Mouse (Mus musculus): Measurements from ENCODE around the gene Lhx8. TPM values are rescaled to one million over a fixed set of nuclear protein-coding genes. Genes with fewer than 3 reads are reported as not detected.

Gene Lhx8
- polyA plus RNA-seq, 1 experiment from 2014 or later: not detected

- no peak overlapping the region for H3K27ac ChIP-seq
- H3K4me3 ChIP-seq (replicated peaks): no peak overlapping the region
- H3K9me3 ChIP-seq (replicated peaks): no peaks in the 10 kb centered on the region
- H3K27me3 ChIP-seq: no peaks in the 10 kb centered on the region
- no peak overlapping the region for H3K9ac ChIP-seq
- no peaks in the 10 kb centered on the region for H3K4me1 ChIP-seq
- H3K36me3 ChIP-seq: no peaks in the 10 kb centered on the region
- H3K4me2 ChIP-seq: no peak overlapping the region
- WGBS: 59% methylated on average over 16 of the region's 16 CpGs
- ATAC-seq (replicated peaks; ENCODE audit: low FRiP score): no peak
These were observed 25.1 kb downstream of the Lhx8 start for GRCm38 (mm10) chr3:154305163-154305884.

GRCm38 (mm10) chr3:154301102-154301501 is 29.4 kb downstream of the Lhx8 start:
- Histone ChIP-seq H3K9me3 (replicated peaks) (no peaks in the 10 kb centered on the region), H3K4me3 (replicated peaks) (no peak overlapping the region), H3K27ac (no peak overlapping the region), H3K27me3 (no peaks in the 10 kb centered on the region), H3K9ac (no peak overlapping the region), H3K36me3 (no peaks in the 10 kb centered on the region), H3K4me2 (no peak overlapping the region), H3K4me1 (no peaks in the 10 kb centered on the region)
- ATAC-seq (replicated peaks; ENCODE audit: low FRiP score): no peak
- 78% methylated on average over 4 of the region's 4 CpGs for WGBS

- no peak for ATAC-seq (replicated peaks; ENCODE audit: low FRiP score)
- 90% methylated on average over 9 of the region's 9 CpGs for WGBS
These were observed 30.5 kb downstream of the Lhx8 start for GRCm38 (mm10) chr3:154300006-154300405.

DNA sequence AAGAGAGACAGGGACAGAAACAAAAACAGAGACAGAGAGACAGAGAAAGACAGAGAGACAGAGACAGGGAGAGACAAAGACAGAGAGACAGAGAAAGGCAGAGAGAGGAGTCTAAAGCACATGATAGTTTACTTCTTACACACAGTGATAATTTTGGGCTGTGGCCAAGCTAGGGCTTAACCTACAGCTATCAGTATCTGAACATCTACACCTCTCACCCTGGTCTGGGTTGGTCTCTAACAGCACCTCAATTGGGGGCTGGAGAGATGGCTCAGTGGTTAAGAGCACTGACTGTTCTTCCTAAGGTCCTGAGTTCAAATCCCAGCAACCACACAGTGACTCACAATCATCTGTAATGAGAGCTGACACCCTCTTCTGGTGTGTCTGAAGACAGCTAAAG is 32.0 kb downstream of the Lhx8 start:
- H3K4me1 ChIP-seq: no peaks in the 10 kb centered on the region
- H3K4me2 ChIP-seq: no peak overlapping the region
- no peak overlapping the region for H3K4me3 ChIP-seq (replicated peaks)
- ATAC-seq (replicated peaks; ENCODE audit: low FRiP score): no peak
- H3K9me3 ChIP-seq (replicated peaks): no peaks in the 10 kb centered on the region
- no peaks in the 10 kb centered on the region for H3K36me3 ChIP-seq
- no peak overlapping the region for H3K9ac ChIP-seq
- 0 out of 2 replicates have a peak, but pooled peaks cover 3% of the 10 kb centered on the region for H3K27me3 ChIP-seq
- no peak overlapping the region for H3K27ac ChIP-seq

More at GRCm38 (mm10) chr3:154300006-154300405, 30.5 kb downstream of the Lhx8 start:
- Histone ChIP-seq H3K9me3 (replicated peaks) (no peaks in the 10 kb centered on the region), H3K36me3 (no peaks in the 10 kb centered on the region), H3K27me3 (no peaks in the 10 kb centered on the region), H3K9ac (no peak overlapping the region), H3K4me3 (replicated peaks) (no peak overlapping the region), H3K4me1 (no peaks in the 10 kb centered on the region), H3K27ac (no peak overlapping the region), H3K4me2 (no peak overlapping the region)

DNA sequence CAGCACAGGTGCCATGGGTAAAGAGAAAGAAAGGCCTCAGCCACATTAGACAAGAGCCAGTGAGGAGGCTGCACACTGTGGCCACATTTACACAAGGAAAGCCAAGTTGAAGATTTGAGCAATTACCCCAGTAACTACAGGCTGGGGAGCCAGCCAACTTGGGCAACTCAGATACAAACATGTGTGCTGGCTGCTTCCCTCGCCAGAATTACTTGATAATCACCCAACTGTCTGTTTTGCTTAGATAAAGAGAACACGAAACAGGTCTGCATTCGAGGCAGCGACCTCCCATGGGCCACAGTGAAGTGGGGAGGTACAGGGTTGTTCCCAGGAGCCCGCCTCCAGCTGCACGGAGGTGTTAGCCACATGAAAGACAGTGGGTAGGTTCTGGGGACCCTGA is 33.0 kb downstream of the Lhx8 start:
- H3K4me2 ChIP-seq: no peak overlapping the region
- WGBS: 63% methylated on average over 6 of the region's 6 CpGs
- no peak overlapping the region for H3K4me3 ChIP-seq (replicated peaks)
- H3K36me3 ChIP-seq: no peaks in the 10 kb centered on the region
- H3K27ac ChIP-seq: no peak overlapping the region
- no peaks in the 10 kb centered on the region for H3K9me3 ChIP-seq (replicated peaks)
- no peak overlapping the region for H3K9ac ChIP-seq
- H3K27me3 ChIP-seq: peaks cover 6% of the 10 kb centered on the region; the same call in 1 of the 2 replicates
- H3K4me1 ChIP-seq: no peaks in the 10 kb centered on the region
- no peak for ATAC-seq (replicated peaks; ENCODE audit: low FRiP score)

DNA sequence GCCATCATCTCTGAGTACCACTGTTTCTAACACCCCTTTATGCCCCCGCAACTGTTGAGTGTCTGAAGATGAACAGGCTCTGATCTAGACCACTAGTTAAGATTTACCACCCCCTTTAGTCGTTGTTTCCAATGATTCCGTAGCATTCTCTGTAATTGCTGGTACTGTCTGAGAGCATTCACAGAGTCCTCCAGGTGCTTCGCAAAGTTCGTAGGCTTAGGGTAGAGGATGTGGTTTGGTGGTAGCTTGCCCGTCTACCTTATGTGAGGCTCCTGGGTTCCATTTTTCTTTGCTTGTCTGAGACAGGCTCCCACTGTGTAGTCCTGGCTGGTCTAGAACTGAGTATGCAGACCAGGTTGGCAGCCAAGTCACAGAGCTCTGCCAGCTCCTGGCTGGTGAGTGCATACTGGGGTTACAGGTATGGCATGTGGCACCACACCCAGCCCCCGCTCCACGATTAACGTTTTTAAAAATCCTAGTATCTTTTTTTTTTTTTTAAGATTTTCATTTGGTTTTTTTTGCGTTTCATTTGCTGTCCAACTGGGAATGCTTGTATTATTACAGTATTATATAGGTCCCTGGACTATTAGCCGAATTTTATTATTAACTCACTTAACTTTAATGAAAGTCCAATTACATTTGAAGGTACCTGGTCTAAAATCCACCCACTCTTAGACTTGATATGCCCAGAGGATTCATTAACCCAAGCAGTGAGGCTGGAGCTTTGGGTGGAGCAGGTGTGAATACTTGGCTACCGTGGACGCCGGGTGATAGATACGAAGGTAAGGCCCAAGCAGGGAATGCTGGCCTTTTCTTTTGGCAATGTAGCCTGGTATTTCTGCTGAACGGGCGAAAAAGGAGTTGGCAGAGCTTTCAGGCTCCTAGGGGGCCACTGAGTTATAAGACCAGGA is 35.3 kb downstream of the Lhx8 start:
- H3K4me3 ChIP-seq (replicated peaks): no peak overlapping the region
- H3K4me2 ChIP-seq: no peak overlapping the region
- no peak for ATAC-seq (replicated peaks; ENCODE audit: low FRiP score)
- WGBS: 91% methylated on average over 17 of the region's 17 CpGs
- H3K4me1 ChIP-seq: no peaks in the 10 kb centered on the region
- H3K36me3 ChIP-seq: no peaks in the 10 kb centered on the region
- H3K27me3 ChIP-seq: peaks cover 12% of the 10 kb centered on the region; the same call in 1 of the 2 replicates
- no peak overlapping the region for H3K27ac ChIP-seq
- H3K9me3 ChIP-seq (replicated peaks): no peaks in the 10 kb centered on the region
- H3K9ac ChIP-seq: no peak overlapping the region

GRCm38 (mm10) chr3:154293839-154294490 is 36.5 kb downstream of the Lhx8 start:
- no peak overlapping the region for H3K9ac ChIP-seq
- WGBS: 75% methylated on average over 9 of the region's 9 CpGs
- H3K27me3 ChIP-seq: peaks cover 15% of the 10 kb centered on the region
- H3K4me1 ChIP-seq: no peaks in the 10 kb centered on the region
- no peak overlapping the region for H3K4me2 ChIP-seq
- no peaks in the 10 kb centered on the region for H3K36me3 ChIP-seq
- H3K4me3 ChIP-seq (replicated peaks): no peak overlapping the region
- no peaks in the 10 kb centered on the region for H3K9me3 ChIP-seq (replicated peaks)
- H3K27ac ChIP-seq: no peak overlapping the region
- ATAC-seq (replicated peaks; ENCODE audit: low FRiP score): no peak

- no peak overlapping the region for H3K27ac ChIP-seq
- no peaks in the 10 kb centered on the region for H3K4me1 ChIP-seq
- no peak overlapping the region for H3K4me3 ChIP-seq (replicated peaks)
- ATAC-seq (replicated peaks; ENCODE audit: low FRiP score): no peak
- H3K9ac ChIP-seq: no peak overlapping the region
- peaks cover 17% of the 10 kb centered on the region for H3K27me3 ChIP-seq
- H3K9me3 ChIP-seq (replicated peaks): no peaks in the 10 kb centered on the region
- no peak overlapping the region for H3K4me2 ChIP-seq
- H3K36me3 ChIP-seq: no peaks in the 10 kb centered on the region
- 80% methylated on average over 5 of the region's 5 CpGs for WGBS
These were observed 38.3 kb downstream of the Lhx8 start for GRCm38 (mm10) chr3:154292126-154292525.

DNA sequence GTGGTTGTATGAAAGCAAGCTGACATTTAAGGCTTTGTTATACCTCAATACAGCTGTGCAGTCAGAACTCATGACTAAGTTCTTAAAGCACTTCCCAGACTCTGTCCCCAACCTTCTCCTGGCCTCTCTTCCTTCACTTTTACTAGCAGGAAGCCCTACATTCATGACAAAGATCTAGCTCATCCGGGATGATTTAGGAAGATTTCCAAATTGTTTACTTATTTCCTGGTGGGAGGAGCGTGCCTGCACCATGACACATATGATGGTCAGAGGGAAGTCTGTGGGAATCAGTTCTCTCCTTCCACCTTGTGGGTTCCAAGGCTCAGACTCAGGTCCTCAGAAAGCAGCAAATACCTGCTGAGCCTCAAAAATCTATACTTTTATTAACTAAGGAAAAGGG is 40.1 kb downstream of the Lhx8 start:
- ATAC-seq (replicated peaks; ENCODE audit: low FRiP score): no peak
- Histone ChIP-seq H3K9ac (no peak overlapping the region), H3K36me3 (no peaks in the 10 kb centered on the region), H3K4me1 (no peaks in the 10 kb centered on the region), H3K4me2 (no peak overlapping the region), H3K4me3 (replicated peaks) (no peak overlapping the region), H3K9me3 (replicated peaks) (no peaks in the 10 kb centered on the region), H3K27me3 (peaks cover 17% of the 10 kb centered on the region), H3K27ac (no peak overlapping the region)
- 69% methylated on average over 2 of the region's 2 CpGs for WGBS

GRCm38 (mm10) chr3:154288429-154289069 is 41.9 kb downstream of the Lhx8 start:
- no peaks in the 10 kb centered on the region for H3K36me3 ChIP-seq
- peaks cover 14% of the 10 kb centered on the region for H3K27me3 ChIP-seq
- H3K4me1 ChIP-seq: peaks cover 7% of the 10 kb centered on the region; the same call in 1 of the 2 replicates
- H3K9me3 ChIP-seq (replicated peaks): no peaks in the 10 kb centered on the region
- no peak overlapping the region for H3K4me2 ChIP-seq
- H3K4me3 ChIP-seq (replicated peaks): no peak overlapping the region
- H3K27ac ChIP-seq: no peak overlapping the region
- no peak for ATAC-seq (replicated peaks; ENCODE audit: low FRiP score)
- H3K9ac ChIP-seq: no peak overlapping the region
- 85% methylated on average over 4 of the region's 4 CpGs for WGBS

DNA sequence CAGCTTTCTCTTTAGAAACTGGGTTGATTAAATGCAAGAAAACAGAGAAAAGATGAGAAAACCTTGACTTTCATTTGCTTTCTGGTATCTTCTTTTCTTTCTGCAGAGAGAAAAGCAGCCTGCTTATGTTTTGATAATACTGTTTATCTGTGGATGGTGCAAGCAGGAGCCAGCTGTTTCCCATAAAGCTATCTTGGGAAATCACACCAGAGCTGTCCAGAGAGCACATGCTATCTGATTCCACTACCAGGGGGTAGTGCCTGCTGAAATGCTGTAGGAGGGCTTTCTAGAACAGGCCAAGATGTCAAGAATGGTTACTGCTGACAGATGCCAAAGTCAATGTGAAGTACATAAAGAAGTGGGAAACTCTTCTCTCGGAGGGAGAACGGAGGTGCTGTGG is 43.2 kb downstream of the Lhx8 start:
- peaks cover 7% of the 10 kb centered on the region; the same call in 1 of the 2 replicates for H3K4me1 ChIP-seq
- H3K27me3 ChIP-seq: peaks cover 10% of the 10 kb centered on the region
- no peaks in the 10 kb centered on the region for H3K36me3 ChIP-seq
- H3K9ac ChIP-seq: no peak overlapping the region
- ATAC-seq (replicated peaks; ENCODE audit: low FRiP score): peak; percentile 57; the same call in 1 of the 2 replicates
- no peak overlapping the region for H3K4me2 ChIP-seq
- H3K27ac ChIP-seq: no peak overlapping the region
- WGBS: 50% methylated on average over 2 of the region's 2 CpGs
- H3K4me3 ChIP-seq (replicated peaks): no peak overlapping the region
- H3K9me3 ChIP-seq (replicated peaks): no peaks in the 10 kb centered on the region
